Mouse (Mus musculus): Measurements from ENCODE around the gene Khdc3. TPM values are rescaled to one million over a fixed set of nuclear protein-coding genes. Genes with fewer than 3 reads are reported as not detected.
A peak's percentile ranks its signal among the peaks of the same experiment; 100 is the strongest.
"Not testable (repeated sequence)": the region's sequence is repeated elsewhere in the genome, so short reads cannot be mapped to it uniquely, and the experiment has no call there.

The Khdc3 gene
- total RNA-seq, 2 experiments from 2014 or later = 1.3 to 2.4 TPM

DNA sequence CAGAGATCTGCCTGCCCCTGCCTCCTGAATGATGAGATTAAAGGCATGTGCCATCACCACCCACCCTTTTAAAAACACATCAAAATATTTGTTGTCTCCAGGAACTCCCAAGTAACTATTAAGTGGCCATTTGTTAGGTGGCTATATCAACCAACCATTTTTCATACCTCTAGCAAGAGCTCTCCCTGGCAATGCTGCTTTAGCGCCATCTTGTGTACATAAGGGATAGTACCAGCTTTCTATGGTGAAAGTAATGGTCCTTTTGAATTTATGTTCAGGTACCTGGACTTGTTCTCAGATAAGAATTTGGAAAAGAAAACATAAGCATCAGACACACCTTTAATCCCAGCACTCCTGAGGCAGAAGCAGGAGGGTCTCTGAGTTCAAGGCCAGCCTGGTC is 9.9 kb upstream of the Khdc3 start:
- intact Hi-C loops (cut with DNase I) = loop anchor here (1.0 to 10.0 kb wide), 4 partner anchors 47 to 327 kb away; partner anchors contain the start of gene Rab27a
- DNase-seq (ENCODE audit: low spot score in 2 of 2) = peak; percentile 45 to 61

DNA sequence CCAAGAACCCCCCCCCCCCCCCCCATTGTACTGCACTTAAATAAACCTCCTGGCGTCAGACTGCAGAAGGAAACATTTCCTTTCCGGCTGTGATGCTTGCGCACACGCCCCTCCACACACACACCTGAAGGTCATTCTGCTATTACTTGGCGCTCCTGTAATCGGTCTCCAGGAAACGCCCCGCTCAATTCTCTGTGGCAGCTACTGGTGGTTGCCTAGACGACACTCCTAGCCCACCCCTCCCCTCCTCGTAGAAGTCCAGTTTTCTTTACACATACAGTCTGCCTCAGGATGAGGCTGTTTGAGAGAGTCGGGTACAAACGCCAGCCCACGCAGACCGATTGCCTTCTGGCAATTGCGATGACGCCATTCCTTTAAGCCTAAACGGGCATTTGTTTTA is 7.1 kb upstream of the Khdc3 start:
- intact Hi-C loops (cut with DNase I) = loop anchor here (5.0 to 10.0 kb wide), 2 partner anchors 67 to 330 kb away; no protein-coding TSS in a partner anchor
- peak in 1 of 2 experiments; percentile 47 for DNase-seq (ENCODE audit: low spot score in 2 of 2)

DNA sequence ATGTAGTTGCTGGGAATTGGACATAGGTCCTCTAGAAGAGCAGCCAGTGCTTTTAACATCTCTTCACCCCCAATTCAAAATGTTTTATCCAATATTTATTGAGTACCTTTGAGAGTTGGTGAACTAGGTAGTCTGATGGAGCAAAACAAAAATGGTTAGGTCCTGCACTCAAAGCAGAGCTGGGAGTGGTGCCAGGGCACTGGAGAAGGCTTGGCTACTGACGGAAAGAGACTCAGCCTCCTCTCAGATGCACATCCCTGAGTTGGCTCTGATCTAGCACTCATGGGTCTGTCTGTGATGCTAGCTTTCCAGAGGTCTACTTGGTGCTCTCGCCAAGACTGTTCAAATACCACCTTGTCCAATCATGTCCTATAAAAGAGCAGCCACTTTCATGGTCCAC is 3.7 kb upstream of the Khdc3 start:
- no peak for DNase-seq (ENCODE audit: low spot score in 2 of 2)
- intact Hi-C loops (cut with DNase I) = loop anchor here (10.0 kb wide), 1 partner anchor 333 kb away; no protein-coding TSS in a partner anchor

DNA sequence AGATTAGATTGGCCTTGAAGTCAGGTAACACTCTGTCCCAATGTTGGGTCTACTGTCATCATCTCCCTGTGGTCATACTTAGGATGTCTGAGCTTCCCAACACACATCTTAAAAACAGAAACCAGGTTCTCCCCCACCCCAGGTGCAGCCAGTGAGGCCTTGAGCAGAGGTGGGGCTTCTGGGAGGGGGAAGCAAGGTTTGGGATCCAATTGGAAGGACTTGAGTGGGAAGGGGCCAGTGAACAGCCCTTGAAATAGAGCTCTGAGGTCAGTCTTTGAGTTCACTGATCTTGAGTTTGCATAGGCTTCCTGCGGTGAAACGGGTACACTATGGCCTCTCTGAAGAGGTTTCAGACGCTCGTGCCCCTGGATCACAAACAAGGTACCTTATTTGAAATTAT is 545 bp downstream of the Khdc3 start, which contains the start of gene Gm20509:
Gene Gm20509 (plus strand): TSS at position 290 of the 400 bp plus-strand sequence.
- DNase-seq (ENCODE audit: low spot score in 2 of 2) = no peak
- intact Hi-C loops (cut with DNase I) = no loop called here

DNA sequence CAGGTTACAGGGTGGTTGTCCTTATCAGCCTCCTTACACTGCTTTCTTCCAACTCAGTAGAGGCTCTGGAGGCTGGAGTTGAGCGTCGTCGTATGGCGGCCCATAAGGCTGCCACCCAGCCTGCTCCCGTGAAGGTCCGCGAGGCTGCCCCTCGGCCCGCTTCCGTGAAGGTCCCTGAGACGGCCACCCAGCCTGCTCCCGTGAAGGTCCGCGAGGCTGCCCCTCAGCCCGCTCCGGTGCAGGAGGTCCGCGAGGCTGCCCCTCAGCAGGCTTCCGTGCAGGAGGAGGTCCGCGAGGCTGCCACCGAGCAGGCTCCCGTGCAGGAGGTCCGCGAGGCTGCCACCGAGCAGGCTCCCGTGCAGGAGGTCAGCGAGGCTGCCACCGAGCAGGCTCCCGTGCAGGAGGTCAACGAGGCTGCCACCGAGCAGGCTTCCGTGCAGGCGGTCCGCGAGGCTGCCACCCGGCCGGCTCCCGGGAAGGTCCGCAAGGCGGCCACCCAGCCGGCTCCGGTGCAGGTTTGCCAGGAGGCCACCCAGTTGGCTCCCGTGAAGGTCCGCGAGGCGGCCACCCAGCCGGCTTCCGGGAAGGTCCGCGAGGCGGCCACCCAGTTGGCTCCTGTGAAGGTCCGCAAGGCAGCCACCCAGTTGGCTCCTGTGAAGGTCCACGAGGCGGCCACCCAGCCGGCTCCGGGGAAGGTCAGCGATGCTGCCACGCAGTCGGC is 1.7 kb downstream of the Khdc3 start:
- intact Hi-C loops (cut with DNase I) = no loop called here
- peak in 1 of 2 experiments; percentile 9 for DNase-seq (ENCODE audit: low spot score in 2 of 2)

DNA sequence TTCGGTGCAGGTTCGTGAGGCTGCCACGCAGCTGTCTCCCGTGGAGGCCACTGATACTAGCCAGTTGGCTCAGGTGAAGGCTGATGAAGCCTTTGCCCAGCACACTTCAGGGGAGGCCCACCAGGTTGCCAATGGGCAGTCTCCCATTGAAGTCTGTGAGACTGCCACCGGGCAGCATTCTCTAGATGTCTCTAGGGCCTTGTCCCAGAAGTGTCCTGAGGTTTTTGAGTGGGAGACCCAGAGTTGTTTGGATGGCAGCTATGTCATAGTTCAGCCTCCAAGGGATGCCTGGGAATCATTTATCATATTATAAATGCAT is 2.2 kb downstream of the Khdc3 start:
- no peak for DNase-seq (ENCODE audit: low spot score in 2 of 2)
- intact Hi-C loops (cut with DNase I) = no loop called here

DNA sequence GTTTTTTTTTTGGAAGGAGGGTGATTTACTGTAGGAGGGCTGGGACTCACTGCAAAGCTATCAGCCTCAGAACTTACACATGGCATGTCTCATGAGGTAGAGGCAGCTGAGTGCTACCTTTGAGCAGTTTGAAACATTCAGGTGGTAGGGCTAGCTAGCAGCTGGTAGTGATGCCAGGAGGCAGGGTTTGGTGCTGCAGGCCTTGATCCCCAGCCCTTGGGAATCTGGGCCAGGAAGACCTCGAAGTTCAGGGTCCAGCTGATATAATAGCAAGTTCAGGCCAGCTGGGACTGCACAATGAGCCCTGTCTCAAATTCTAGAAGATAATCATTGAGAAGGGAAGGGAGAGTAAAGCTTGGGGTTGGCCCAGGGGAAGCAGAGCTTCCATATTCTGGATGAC is 3.5 kb downstream of the Khdc3 start:
- intact Hi-C loops (cut with DNase I) = no loop called here
- no peak for DNase-seq (ENCODE audit: low spot score in 2 of 2)

DNA sequence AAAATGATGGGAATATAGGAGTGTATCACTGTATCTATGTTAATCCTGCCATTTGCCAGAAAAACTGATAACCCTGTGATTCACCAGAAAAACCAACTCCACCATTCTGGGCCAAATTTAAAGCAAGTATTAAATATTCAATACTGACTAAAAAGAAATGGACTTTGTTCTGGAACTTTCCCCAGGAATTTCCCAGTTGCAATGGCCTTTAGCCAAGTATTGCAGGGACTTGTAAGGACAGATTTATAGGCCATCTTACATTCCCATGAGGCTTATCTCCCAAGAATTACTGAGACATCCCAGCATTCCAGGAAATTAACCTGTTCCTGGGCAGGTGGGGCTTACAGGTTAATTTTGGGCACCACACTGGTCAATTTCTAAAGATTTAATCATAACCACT is 4.1 kb downstream of the Khdc3 start:
- intact Hi-C loops (cut with DNase I) = no loop called here
- no peak for DNase-seq (ENCODE audit: low spot score in 2 of 2)

DNA sequence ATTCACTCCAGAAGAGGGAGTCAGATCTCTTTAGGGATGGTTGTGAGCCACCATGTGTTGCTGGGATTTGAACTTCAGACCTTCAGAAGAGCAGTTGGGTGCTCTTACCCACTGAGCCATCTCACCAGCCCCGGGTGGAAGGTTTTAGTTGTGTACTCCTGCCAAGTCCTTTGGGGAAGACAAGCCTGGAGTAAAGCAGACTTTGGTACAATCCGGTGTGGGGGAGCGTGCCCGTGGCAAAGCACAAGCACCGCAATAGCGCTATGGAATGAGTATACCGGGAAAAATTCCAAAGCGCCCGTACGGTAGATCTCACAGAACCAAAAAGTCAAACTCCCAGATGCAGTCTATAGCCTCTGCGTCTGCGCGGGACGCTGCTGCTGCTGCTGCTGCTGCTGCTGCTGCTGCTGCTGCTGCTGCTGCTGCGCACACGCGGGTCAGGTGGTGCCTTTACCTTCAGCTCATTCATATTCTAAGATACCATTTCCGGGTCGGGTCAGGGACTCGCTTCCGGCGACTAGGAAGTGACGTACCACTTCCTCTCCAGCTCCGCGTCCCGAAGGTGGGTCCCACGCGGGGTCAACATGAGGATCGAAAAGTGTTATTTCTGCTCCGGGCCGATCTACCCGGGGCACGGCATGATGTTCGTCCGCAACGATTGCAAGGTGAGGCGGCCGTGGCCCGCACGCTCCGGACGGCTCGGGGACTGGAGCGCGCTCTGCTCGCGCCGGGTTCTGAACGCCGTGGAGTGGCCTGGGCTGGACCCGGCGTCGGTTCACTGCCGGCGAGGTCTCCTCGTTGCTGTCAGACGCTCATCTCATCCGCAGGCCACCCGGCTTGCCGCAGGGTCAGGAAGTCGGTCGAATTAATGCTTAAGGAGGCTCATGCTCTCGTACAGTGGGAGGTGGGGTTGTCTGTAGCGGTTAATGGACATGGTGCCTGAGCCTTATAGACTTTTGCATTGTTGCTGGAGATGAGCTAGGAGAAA is 11.6 kb downstream of the Khdc3 start, which contains the start of gene Rsl24d1:
Gene Rsl24d1 (plus strand): TSS at position 508 of the 988 bp plus-strand sequence.
- intact Hi-C loops (cut with DNase I) = no loop called here
- peak; percentile 93 to 98 for DNase-seq (ENCODE audit: low spot score in 2 of 2)

DNA sequence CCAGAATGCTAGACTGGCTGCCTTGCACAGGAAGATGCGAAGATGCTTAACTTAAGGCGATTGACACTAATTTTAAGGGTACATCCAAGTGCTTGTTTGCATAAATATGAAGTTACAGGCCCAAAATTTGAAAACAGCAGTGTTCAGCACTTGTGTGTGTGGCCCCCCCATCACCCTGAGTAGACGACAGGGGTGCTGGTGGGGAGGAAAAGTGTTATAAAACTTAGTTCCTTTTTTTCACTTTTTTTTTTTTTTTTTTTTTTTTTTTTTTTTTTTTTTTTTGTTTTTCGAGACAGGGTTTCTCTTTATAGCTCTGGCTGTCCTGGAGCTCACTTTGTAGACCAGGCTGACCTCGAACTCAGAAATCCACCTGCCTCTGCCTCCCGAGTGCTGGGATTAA is 15.1 kb downstream of the Khdc3 start:
- intact Hi-C loops (cut with DNase I); DNase-seq (ENCODE audit: low spot score in 2 of 2): not testable (repeated sequence)

DNA sequence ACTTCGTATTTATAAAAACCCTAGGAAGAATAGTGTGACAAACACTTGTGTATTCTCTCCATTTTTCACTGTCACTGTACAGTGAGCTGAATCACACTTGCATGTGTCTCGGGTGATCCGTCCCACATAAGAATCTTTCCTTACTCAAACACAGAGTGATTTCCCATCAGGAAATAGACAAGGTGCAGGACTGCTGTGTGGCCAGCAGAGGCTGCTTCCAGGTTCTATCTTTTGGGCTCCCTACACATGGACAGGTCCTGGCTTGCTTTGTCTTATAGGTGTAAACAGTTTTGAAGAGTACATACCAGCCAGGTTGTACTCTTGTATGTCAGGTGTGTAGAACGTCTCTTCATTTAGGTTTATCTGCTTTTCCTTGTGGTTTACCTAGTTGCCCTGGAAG is 16.4 kb downstream of the Khdc3 start:
- DNase-seq (ENCODE audit: low spot score in 2 of 2) = no peak
- intact Hi-C loops (cut with DNase I) = no loop called here

DNA sequence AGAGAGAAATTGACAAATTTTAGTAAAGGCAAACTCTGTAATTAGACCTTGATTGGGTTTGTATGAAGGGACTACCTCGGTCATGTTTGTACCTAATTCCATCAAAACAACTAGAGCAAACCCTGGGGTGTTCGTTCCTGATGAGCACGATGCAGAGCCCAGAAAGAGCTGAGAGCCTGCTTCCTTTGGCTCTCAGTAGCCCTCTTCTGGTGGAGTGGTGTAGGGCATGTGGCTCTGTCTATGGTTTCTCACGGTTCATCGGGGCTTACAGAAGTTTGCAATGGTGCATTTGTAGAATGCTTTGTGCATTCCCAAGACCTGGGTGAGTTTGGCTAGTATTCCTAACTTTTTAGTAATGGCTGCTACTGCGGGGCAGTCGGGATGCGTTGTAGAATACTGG is 20.1 kb downstream of the Khdc3 start:
- DNase-seq (ENCODE audit: low spot score in 2 of 2) = peak; percentile 32 to 35

DNA sequence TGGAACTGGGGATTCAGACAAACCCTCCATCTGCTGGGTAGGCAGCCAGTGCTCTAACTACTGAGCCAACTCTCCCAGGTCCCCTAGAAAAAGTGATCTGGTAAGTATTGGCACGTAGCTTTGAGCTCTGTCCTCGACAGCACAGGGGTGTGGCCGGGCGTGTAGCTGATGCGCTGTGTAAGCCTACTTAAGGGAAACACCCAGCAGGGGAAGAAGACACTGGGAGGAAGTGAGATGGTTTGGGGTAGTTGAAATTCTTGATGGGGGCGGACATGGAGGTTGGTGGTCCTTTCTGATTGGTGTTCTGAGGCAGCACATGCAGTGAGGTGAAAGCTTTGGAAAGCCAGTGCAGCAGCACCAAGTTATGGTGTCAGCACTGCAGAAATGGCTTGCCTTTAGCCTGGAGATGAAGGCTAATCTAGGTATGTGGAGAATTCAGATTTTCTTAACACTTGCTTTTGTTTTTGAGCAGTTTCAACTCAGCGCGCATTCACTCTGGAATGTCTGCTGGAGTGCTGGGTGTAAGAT is 23.5 kb downstream of the Khdc3 start:
- intact Hi-C loops (cut with DNase I) = no loop called here
- DNase-seq (ENCODE audit: low spot score in 2 of 2) = no peak

More for the DNA sequence above, 20.1 kb downstream of the Khdc3 start:
- intact Hi-C loops (cut with DNase I) = no loop called here

DNA sequence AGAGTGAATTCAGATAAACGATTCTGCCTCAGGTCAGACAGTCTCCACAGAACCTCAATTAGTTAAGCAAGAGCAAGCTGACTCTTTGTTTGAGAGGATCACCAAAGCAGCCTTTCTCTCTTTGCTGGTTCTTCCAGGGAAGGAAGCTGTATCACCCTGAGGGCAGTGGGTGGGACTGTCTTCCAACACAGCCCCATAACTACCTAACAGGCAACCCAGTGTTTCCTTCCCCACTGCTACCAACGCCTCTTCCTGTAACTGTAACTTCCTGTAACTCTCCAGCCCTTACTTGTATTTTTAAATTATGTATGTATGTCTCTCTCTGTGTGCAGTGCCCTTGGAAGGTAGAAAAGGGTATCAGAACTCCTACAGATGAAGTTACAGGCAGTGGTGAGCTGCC is 25.8 kb downstream of the Khdc3 start:
- intact Hi-C loops (cut with DNase I) = no loop called here
- DNase-seq (ENCODE audit: low spot score in 2 of 2) = no peak

DNA sequence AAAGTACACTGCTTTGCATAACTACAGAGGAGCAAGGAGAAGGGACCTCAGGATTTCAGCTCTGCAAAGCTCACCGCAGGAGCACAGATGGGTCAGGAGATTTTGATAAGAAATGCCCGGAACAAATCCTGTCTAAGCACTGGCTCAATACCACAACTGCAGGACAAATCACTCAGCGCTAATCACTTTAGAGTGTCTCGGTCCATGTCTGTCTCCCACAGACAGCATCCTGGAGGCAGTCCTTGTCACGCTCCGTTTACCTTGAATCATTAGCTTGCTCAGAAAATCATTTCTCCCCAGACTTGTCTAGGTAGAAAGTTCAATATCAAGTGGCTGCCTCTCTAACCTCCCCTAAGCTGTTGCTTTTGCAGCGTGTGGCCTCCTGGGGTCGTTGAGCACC is 28.2 kb downstream of the Khdc3 start:
- intact Hi-C loops (cut with DNase I) = no loop called here
- no peak for DNase-seq (ENCODE audit: low spot score in 2 of 2)

DNA sequence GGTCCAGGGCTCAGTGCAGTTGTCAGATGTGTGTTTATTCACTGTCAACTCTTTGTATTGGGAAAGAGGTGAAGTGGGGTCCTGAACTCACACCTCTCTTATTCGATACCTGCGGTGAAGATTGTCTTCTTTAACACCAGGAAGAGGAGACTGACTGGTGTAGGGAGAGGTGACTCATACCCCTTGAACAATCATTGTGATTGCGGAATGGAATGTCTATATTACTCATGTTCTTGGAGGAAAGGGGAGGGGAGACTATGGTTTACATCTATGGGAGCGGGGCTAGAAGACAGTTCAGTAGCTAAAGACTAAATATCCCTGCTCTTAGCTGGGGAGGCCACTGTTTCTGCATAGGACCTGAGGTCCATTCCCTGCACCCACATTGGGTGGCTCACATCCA is 28.9 kb downstream of the Khdc3 start:
- no peak for DNase-seq (ENCODE audit: low spot score in 2 of 2)
- intact Hi-C loops (cut with DNase I) = no loop called here

DNA sequence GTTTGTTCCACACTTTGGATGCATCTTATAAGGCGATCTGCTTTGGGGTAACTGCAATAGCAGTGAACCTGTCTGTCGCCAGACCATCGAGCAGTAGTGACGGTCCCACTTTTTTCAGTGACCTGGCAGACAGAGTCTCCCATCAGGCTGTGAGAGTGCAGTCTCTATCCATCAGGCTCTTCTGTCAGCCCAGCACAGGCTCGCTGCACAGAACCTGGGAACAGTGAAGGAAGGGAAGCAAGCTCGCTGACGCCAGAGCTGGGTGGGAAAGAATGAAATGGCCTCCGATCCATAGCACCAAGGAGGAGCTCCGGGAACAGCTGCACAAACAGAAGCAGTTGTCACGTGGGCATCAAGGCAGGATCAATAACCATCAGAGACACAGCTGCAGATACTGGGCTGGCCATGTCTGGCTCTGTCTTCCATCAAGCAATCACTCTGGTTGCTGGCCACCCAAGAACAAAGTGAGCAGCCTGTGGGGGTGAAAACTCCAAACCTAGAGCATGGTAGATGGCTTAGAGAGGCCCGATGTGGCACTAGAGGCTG is 35.8 kb downstream of the Khdc3 start:
- intact Hi-C loops (cut with DNase I) = no loop called here
- DNase-seq (ENCODE audit: low spot score in 2 of 2) = no peak
